Mouse (Mus musculus): ENCODE measurements around the gene Abhd16b. TPM values are rescaled to one million over a fixed set of nuclear protein-coding genes. Genes with fewer than 3 reads are reported as not detected.

Gene Abhd16b
- polyA plus RNA-seq, 1 experiment from 2014 or later: 0.17 TPM

Other genes starting within 250 kb of the Abhd16b start
- gene Gmeb2, start 205.2 kb upstream of the Abhd16b start, polyA plus RNA-seq (2015; fragmentation: Nextera tagmentation; extraction: Ambion mirVana): 12.2 and 13.2 TPM in 2 replicates
- gene Stmn3, start 178.7 kb upstream of the Abhd16b start, polyA plus RNA-seq (2015; fragmentation: Nextera tagmentation; extraction: Ambion mirVana): 37.6 and 39.0 TPM in 2 replicates
- 35.4 and 39.2 TPM in 2 replicates for gene Rtel1, start 173.5 kb upstream of the Abhd16b start, polyA plus RNA-seq (2015; fragmentation: Nextera tagmentation; extraction: Ambion mirVana)
- gene Zgpat, start 128.3 kb upstream of the Abhd16b start, polyA plus RNA-seq (2015; fragmentation: Nextera tagmentation; extraction: Ambion mirVana): 36.2 and 38.5 TPM in 2 replicates
- gene Arfrp1, start 127.8 kb upstream of the Abhd16b start, polyA plus RNA-seq (2015; fragmentation: Nextera tagmentation; extraction: Ambion mirVana): 58.6 and 62.4 TPM in 2 replicates
- gene Lime1, start 113.1 kb upstream of the Abhd16b start, polyA plus RNA-seq (2015; fragmentation: Nextera tagmentation; extraction: Ambion mirVana): 18.2 and 20.2 TPM in 2 replicates
- gene Zbtb46, start 33.8 kb upstream of the Abhd16b start, polyA plus RNA-seq (2015; fragmentation: Nextera tagmentation; extraction: Ambion mirVana): 9.7 and 10.0 TPM in 2 replicates
- gene Tpd52l2, start 3.9 kb downstream of the Abhd16b start, polyA plus RNA-seq (2015; fragmentation: Nextera tagmentation; extraction: Ambion mirVana): 136 and 140 TPM in 2 replicates
- 76.4 and 82.1 TPM in 2 replicates for gene Dnajc5, start 27.3 kb downstream of the Abhd16b start, polyA plus RNA-seq (2015; fragmentation: Nextera tagmentation; extraction: Ambion mirVana)
- gene Uckl1, start 91.7 kb downstream of the Abhd16b start, polyA plus RNA-seq (2015; fragmentation: Nextera tagmentation; extraction: Ambion mirVana): 60.9 and 63.5 TPM in 2 replicates
- gene Prpf6, start 98.7 kb downstream of the Abhd16b start, polyA plus RNA-seq (2015; fragmentation: Nextera tagmentation; extraction: Ambion mirVana): 52.7 and 56.6 TPM in 2 replicates
- gene Zfp512b, start 99.6 kb downstream of the Abhd16b start, polyA plus RNA-seq (2015; fragmentation: Nextera tagmentation; extraction: Ambion mirVana): 48.5 and 50.8 TPM in 2 replicates
- 25.0 and 26.9 TPM in 2 replicates for gene Samd10, start 106.0 kb downstream of the Abhd16b start, polyA plus RNA-seq (2015; fragmentation: Nextera tagmentation; extraction: Ambion mirVana)
- 0.36 and 1.2 TPM in 2 replicates for gene Gm29797, start 163.8 kb downstream of the Abhd16b start, polyA plus RNA-seq (2015; fragmentation: Nextera tagmentation; extraction: Ambion mirVana)
- gene Sox18, start 178.4 kb downstream of the Abhd16b start, polyA plus RNA-seq (2015; fragmentation: Nextera tagmentation; extraction: Ambion mirVana): 28.7 and 32.0 TPM in 2 replicates
- 21.5 and 24.2 TPM in 2 replicates for gene Tcea2, start 187.1 kb downstream of the Abhd16b start, polyA plus RNA-seq (2015; fragmentation: Nextera tagmentation; extraction: Ambion mirVana)
- gene Rgs19, start 200.8 kb downstream of the Abhd16b start, polyA plus RNA-seq (2015; fragmentation: Nextera tagmentation; extraction: Ambion mirVana): 51.7 and 53.3 TPM in 2 replicates
- not detected in 2 replicates for gene Lkaaear1, start 205.2 kb downstream of the Abhd16b start, polyA plus RNA-seq (2015; fragmentation: Nextera tagmentation; extraction: Ambion mirVana)
- 1.3 and 2.3 TPM in 2 replicates for gene Oprl1, start 221.8 kb downstream of the Abhd16b start, polyA plus RNA-seq (2015; fragmentation: Nextera tagmentation; extraction: Ambion mirVana)